Mouse (Mus musculus): ENCODE measurements at regions not wholly inside any gene's neighbourhood (a gene's known extent, or its start where the extent isn't known, plus 50 kb on each side); places are given as distances from the start of the nearest gene placed in this dataset.

DNA sequence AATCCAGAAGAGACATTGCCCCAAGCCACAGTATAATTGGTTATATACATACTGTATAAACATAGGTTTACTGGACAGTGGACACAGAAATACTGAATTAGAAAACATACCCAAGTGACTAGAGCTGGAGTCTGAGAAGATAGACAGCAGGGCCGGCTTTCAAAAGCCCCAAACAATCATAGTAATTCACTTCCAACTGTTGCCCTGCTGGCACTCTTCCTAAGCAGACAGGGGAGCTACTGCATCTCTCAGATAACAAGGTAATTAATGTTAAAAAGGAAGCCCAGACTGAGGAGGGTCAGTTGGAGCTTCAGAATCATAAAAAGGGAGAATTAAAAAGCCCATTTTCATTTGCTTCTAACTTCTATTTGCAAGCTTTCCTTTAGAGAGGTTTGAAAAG, 764.5 kb downstream of the Vgll3 start:
- Histone ChIP-seq H3K27me3 (replicated peaks) (no peaks in the 10 kb centered on the region), H3K4me3 (no peak overlapping the region), H3K36me3 (replicated peaks) (no peaks in the 10 kb centered on the region), H3K27ac (no peak overlapping the region), H3K9me3 (no peaks in the 10 kb centered on the region), H3K4me2 (no peak overlapping the region), H3K9ac (no peak overlapping the region), H3K4me1 (no peaks in the 10 kb centered on the region)
- ATAC-seq (replicated peaks) = peak; percentile 71; the same call in 1 of the 2 replicates
- 16% methylated on average over 1 of the region's 1 CpGs for WGBS

DNA sequence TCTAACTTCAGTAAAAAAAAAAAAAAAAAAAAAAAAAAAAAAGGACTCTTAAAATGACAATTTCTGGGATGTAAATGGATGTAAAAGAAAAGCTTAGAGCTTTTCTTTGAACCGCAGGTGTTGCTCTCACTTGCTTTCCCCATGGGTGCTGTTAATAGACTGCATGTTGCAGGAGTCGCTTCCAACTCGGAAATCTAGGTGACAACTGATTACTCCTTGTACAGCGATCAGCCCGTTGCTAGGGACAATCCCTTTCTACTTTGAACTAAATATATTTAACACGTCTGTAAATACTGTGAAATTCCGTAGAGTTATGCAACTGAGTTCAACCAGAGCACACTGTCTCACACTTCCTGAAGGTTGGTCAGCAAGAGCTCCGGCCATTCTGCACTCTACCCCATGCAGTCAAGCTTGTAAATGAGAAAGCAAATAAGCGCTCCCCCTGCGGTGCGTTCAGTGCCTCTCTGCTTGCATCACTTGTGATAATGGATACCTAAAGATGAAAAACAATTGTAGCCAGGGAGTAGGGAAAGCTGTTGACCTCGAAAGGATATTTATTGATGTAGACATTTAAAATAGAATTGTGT, 770.7 kb downstream of the Vgll3 start:
- peak overlapping the region; percentile 23 for H3K4me3 ChIP-seq
- H3K4me1 ChIP-seq = peaks cover 5% of the 10 kb centered on the region; the same call in 1 of the 2 replicates
- no peak overlapping the region for H3K27ac ChIP-seq
- no peaks in the 10 kb centered on the region for H3K36me3 ChIP-seq (replicated peaks)
- H3K27me3 ChIP-seq (replicated peaks) = no peaks in the 10 kb centered on the region
- H3K9ac ChIP-seq = no peak overlapping the region
- 5% methylated on average over 12 of the region's 12 CpGs for WGBS
- ATAC-seq (replicated peaks) = peak; percentile 82
- H3K4me2 ChIP-seq = peak overlapping the region; percentile 48
- no peaks in the 10 kb centered on the region for H3K9me3 ChIP-seq

DNA sequence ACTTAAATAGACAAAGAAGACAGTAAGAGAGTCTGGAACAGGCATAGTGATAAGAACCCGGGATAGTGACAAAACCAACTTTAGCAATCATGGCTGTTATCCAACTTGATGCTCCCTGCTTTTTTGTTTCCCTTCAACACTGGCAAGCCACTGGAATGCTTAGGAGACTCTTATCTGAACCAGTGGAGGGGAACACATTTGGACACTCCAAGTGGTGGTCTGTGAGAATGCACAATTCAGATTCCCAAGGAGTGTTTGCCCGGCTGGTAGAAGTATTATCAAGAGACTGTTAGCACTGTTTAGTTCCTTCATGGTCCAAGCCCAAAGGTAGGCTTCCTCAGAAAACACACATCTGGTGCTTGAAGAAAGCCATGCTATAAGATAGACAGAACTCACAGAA, 787.2 kb downstream of the Vgll3 start:
- no peak overlapping the region for H3K4me2 ChIP-seq
- ATAC-seq (replicated peaks) = no peak
- no peak overlapping the region for H3K4me3 ChIP-seq
- no peak overlapping the region for H3K9ac ChIP-seq
- no peaks in the 10 kb centered on the region for H3K9me3 ChIP-seq
- H3K27ac ChIP-seq = no peak overlapping the region
- H3K36me3 ChIP-seq (replicated peaks) = no peaks in the 10 kb centered on the region
- no peaks in the 10 kb centered on the region for H3K27me3 ChIP-seq (replicated peaks)
- no peaks in the 10 kb centered on the region for H3K4me1 ChIP-seq
- WGBS = 39% methylated on average over 2 of the region's 2 CpGs

DNA sequence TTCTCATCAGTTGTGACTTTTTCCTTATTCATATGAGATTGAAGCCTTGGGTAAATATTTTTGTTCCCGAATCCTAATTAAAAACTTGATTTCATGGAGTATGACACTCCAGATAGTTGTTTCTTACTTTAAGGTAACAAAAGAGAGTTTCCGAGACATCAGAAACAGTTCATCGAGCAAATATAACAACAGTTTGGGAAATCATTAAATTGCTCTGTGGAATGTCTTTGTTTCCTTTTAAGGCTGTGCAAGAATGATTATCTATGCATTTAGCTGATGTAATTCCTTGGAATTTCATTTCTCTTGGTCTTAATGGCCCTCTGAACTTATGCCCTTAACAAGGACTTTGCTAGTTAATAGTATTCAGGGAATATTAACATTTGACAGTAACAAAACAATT, 787.6 kb downstream of the Vgll3 start:
- H3K4me2 ChIP-seq = no peak overlapping the region
- H3K27ac ChIP-seq = no peak overlapping the region
- no peaks in the 10 kb centered on the region for H3K36me3 ChIP-seq (replicated peaks)
- no peak overlapping the region for H3K9ac ChIP-seq
- H3K4me3 ChIP-seq = no peak overlapping the region
- no peaks in the 10 kb centered on the region for H3K9me3 ChIP-seq
- H3K27me3 ChIP-seq (replicated peaks) = no peaks in the 10 kb centered on the region
- WGBS = 54% methylated on average over 3 of the region's 3 CpGs
- H3K4me1 ChIP-seq = no peaks in the 10 kb centered on the region
- no peak for ATAC-seq (replicated peaks)

DNA sequence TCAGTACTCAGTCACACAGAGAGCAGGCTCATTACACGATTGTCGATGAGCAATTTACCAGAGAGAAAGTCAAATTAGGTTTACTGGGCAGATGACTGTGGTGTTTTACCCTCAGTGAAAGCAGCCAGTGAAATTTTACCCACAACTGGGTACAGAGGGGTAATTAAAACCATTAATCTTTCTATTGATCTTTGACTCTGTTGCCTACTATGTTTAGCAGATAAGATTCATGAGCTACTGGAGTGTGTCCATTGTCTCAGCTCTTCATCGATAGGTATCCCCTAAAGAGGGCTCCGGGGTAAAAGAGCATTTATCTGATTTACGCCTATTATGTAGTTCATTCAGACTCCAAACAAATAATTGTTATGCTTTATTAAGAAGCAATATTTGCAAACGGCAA, 788.8 kb downstream of the Vgll3 start:
- Histone ChIP-seq H3K27me3 (replicated peaks) (no peaks in the 10 kb centered on the region), H3K9ac (no peak overlapping the region), H3K27ac (no peak overlapping the region), H3K4me3 (no peak overlapping the region), H3K4me1 (no peaks in the 10 kb centered on the region), H3K9me3 (no peaks in the 10 kb centered on the region), H3K36me3 (replicated peaks) (no peaks in the 10 kb centered on the region), H3K4me2 (no peak overlapping the region)
- 37% methylated on average over 6 of the region's 6 CpGs for WGBS
- ATAC-seq (replicated peaks) = no peak
